Comparison of ENCODE assay signal across 19 mouse cellular contexts in the genomic region with DNA sequence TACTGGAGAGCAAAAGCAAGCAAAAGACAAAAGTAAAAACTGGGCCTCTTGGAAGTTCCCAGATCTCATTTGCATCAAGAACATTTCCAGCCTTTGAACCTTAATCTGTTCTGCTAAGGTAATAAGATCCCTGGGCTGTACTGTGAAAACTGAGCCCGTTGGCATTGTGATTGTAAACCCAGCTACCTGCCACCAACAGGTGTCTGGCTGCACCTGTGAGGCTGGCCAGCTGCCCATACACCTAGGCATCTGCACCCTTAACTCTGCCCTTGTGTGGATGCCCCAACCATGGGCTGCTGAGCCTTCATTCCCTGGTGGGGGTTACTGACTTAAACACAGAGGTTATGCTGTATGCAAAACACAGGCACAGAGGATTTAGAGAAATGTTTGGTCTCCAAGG. TPM values are rescaled to one million over a fixed set of nuclear protein-coding genes. Genes with fewer than 3 reads are reported as not detected.
DNase-seq lines count a peak whose midpoint lies in the region; ATAC-seq and TF ChIP-seq lines count a peak whose summit lies in the region.
"Had no signal": no experiment of that assay in that cellular context is flagged by ENCODE, and none has a peak within 500 bp of the region (broad histone marks: within the 10 kb centered on the region; RNA-seq: fewer than 3 reads in every experiment).

No protein-coding gene starts in this region.

- H3K27ac ChIP-seq in embryonic facial prominence, embryonic 15.5 days (replicated peaks), result no peak overlapping the region
- H3K27ac ChIP-seq in small intestine, adult 2 months (ENCODE audit: insufficient read depth, low read depth, low read length), result peak overlapping the region; percentile 90
- no peak overlapping the region for H3K27ac ChIP-seq in thymus, adult 2 months (ENCODE audit: control insufficient read depth, insufficient read depth, low read length)
- H3K27ac ChIP-seq: forebrain, embryonic 13.5 days; gastrocnemius, adult 2 months; hindbrain, embryonic 12.5 days had no signal

- H3K9ac ChIP-seq in embryonic facial prominence, embryonic 15.5 days, result no peak overlapping the region
- H3K9ac ChIP-seq: forebrain, embryonic 13.5 days; forebrain, postnatal 0 days; hindbrain, embryonic 12.5 days had no signal

- no peaks in the 10 kb centered on the region for H3K27me3 ChIP-seq in embryonic facial prominence, embryonic 15.5 days
- no peaks in the 10 kb centered on the region for H3K27me3 ChIP-seq in small intestine, adult 2 months (ENCODE audit: control insufficient read depth, insufficient read depth, low read length)
- H3K27me3 ChIP-seq in thymus, adult 2 months (ENCODE audit: control insufficient read depth, insufficient read depth, low read length), result no peaks in the 10 kb centered on the region
- H3K27me3 ChIP-seq: forebrain, embryonic 13.5 days; hindbrain, embryonic 12.5 days had no signal

- TF ChIP-seq CTCF in small intestine, adult 2 months (IDR thresholded peaks at IDR 0.05; ENCODE audit: extremely low read depth, insufficient read length, insufficient replicate concordance, low read depth, low read length), result no peak
- no peak for TF ChIP-seq CTCF in thymus, adult 2 months (IDR thresholded peaks at IDR 0.05; ENCODE audit: borderline replicate concordance, control insufficient read depth, extremely low read depth, insufficient read depth, low read length, poor library complexity)

- WGBS in embryonic facial prominence, embryonic 15.5 days, result 52% methylated on average over 1 of the region's 1 CpGs
- WGBS in small intestine, adult 2 months, result 29% methylated on average over 1 of the region's 1 CpGs
- WGBS in thymus, adult 2 months, result 80% methylated on average over 1 of the region's 1 CpGs

- no peak overlapping the region for H3K4me2 ChIP-seq in embryonic facial prominence, embryonic 15.5 days (replicated peaks)
- H3K4me2 ChIP-seq: forebrain, embryonic 13.5 days; hindbrain, embryonic 12.5 days had no signal

- no peak overlapping the region for H3K4me3 ChIP-seq in embryonic facial prominence, embryonic 15.5 days (replicated peaks)
- no peak overlapping the region for H3K4me3 ChIP-seq in small intestine, adult 2 months (ENCODE audit: low read depth, low read length)
- no peak overlapping the region for H3K4me3 ChIP-seq in thymus, adult 2 months (ENCODE audit: control insufficient read depth, insufficient read depth, low read length)
- H3K4me3 ChIP-seq: forebrain, embryonic 13.5 days; gastrocnemius, adult 2 months; hindbrain, embryonic 12.5 days had no signal

- 0 out of 2 replicates have a peak, but pooled peaks cover 11% of the 10 kb centered on the region for H3K9me3 ChIP-seq in embryonic facial prominence, embryonic 15.5 days (replicated peaks)

- TF ChIP-seq POLR2A in small intestine, adult 2 months (IDR thresholded peaks at IDR 0.05; ENCODE audit: low read depth, low read length), result no peak
- no peak for TF ChIP-seq POLR2A in thymus, adult 2 months (IDR thresholded peaks at IDR 0.05; ENCODE audit: control insufficient read depth, extremely low read depth, insufficient read depth, low read length, poor library complexity)

- peak; percentile 47 for DNase-seq in kidney, adult 11 months
- DNase-seq in kidney, postnatal 4 days, result no peak
- DNase-seq in kidney, postnatal 25 days, result peak; percentile 47 to 63
- DNase-seq in kidney, adult 9 months, result no peak
- DNase-seq in thymus, adult 2 months, result no peak
- DNase-seq: adrenal gland, adult 8-10 months; adrenal gland, postnatal 36 days; cerebellum, adult 2 months; cerebellum, postnatal 10 days; forebrain, postnatal 0 days; gastrocnemius, adult 2 months; gastrocnemius, postnatal 25 days; heart, postnatal 10 days; heart, postnatal 4 days had no signal

- H3K36me3 ChIP-seq in embryonic facial prominence, embryonic 15.5 days, result no peaks in the 10 kb centered on the region
- peaks cover 7% of the 10 kb centered on the region; the same call in 1 of the 2 replicates for H3K36me3 ChIP-seq in small intestine, adult 2 months (ENCODE audit: control insufficient read depth, insufficient read depth, low read length)
- H3K36me3 ChIP-seq in thymus, adult 2 months (ENCODE audit: control insufficient read depth, insufficient read depth, low read length), result no peaks in the 10 kb centered on the region
- H3K36me3 ChIP-seq: hindbrain, embryonic 12.5 days had no signal

- ATAC-seq in embryonic facial prominence, embryonic 15.5 days (ENCODE audit: insufficient number of reproducible peaks, low FRiP score, low TSS enrichment, low read depth), result peak; percentile 52; the same call in 1 of the 2 replicates
- ATAC-seq: forebrain, embryonic 13.5 days; forebrain, postnatal 0 days; hindbrain, embryonic 16.5 days had no signal

- peaks cover 5% of the 10 kb centered on the region; the same call in 1 of the 2 replicates for H3K4me1 ChIP-seq in embryonic facial prominence, embryonic 15.5 days
- H3K4me1 ChIP-seq in small intestine, adult 2 months (ENCODE audit: control insufficient read depth, insufficient read depth, insufficient read length, low read length), result peaks cover 26% of the 10 kb centered on the region
- H3K4me1 ChIP-seq in thymus, adult 2 months (replicated peaks; ENCODE audit: control insufficient read depth, insufficient read depth, low read length), result no peaks in the 10 kb centered on the region
- H3K4me1 ChIP-seq: forebrain, embryonic 13.5 days; hindbrain, embryonic 12.5 days had no signal

RNA-seq across cellular contexts. Expression of a gene that starts 20.0 kb away (rescaled TPM):
- polyA plus RNA-seq in embryonic facial prominence, embryonic 15.5 days (2015; fragmentation: Nextera tagmentation; extraction: Ambion mirVana), result 16.3 and 24.8 TPM in 2 replicates
- 72.1 and 80.3 TPM in 2 replicates for polyA plus RNA-seq in small intestine, adult 2 months (2012; rRNA removed)
- polyA plus RNA-seq in thymus, adult 2 months (2012; rRNA removed), result 2.4 and 5.2 TPM in 2 replicates

RNA-seq across cellular contexts. Expression of a gene that starts 46.9 kb away (rescaled TPM):
- polyA plus RNA-seq in embryonic facial prominence, embryonic 15.5 days (2015; fragmentation: Nextera tagmentation; extraction: Ambion mirVana), result 129 and 142 TPM in 2 replicates
- 1.0 and 1.2 TPM in 2 replicates for polyA plus RNA-seq in small intestine, adult 2 months (2012; rRNA removed)
- polyA plus RNA-seq in thymus, adult 2 months (2012; rRNA removed), result 18.1 and 19.1 TPM in 2 replicates

Comparison
In these comparisons a context has a peak if more than half of its experiments do, and no peak if none do; other contexts are left out.
1. DNase-seq: peak in kidney, adult 11 months (single experiment) and kidney, postnatal 25 days (2 of 2); none in kidney, postnatal 4 days (0 of 2), kidney, adult 9 months (single experiment) and thymus, adult 2 months (single experiment).